Mouse (Mus musculus): Measurements from ENCODE around the gene Tmem40.

Gene Tmem40

DNA sequence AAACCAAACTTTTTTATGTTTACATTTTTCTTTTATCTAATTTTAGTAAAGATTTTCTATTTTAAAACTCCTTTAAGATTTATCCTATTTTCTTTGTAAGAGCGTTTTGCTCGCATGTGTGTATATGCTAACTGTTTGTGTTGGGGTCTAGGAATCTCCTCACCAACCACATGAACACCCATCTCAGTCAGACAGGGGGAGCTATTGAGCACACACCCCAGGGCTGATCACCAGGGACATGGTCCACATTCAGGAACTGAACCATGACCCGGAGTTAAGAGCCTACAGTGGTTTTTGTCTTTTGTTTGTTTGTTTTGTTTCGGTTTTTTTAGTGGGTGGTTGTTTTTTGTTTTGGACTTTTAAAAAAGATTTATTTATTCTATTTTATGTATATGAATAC lies 63.5 kb downstream of the Tmem40 start:
- DNase-seq: no peak

DNA sequence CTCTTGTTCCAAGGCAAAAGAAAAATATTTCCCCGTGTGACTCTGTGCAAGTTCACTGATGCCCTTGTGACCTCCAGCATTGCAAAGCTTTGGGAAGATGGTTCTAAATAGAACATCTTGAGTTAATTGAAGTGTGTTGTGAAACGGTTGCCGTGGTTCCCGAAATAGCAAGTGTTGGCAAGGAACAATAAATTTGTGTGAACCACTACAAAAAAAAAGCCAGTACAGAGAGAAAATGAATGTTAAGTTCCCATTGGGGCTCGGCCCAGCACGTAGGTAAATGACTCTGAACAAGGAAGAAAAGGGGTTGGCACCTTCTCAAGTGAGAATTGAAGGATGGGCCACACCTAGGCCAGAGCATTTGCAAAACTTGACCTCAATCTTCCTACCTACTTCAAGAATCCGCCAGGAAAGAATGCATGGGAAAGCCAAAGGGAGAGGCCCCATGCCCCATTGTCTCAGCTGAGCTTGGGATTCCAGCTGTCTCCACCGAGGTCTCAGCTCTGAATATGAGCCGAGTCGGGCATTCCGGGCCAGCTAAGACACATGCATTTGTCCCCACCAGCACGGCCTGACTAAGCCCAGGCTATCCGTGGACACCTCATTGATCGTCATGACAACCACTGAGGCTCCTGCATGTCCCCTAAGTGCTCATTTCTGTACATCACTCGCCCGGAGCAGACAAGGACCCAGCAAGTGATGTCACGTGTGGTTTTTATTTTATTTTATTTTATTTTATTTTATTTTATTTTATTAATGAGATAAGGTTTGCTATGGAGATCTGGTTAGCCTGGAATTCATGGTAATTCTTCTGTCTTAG lies 64.3 kb downstream of the Tmem40 start:
- DNase-seq: peak; percentile 67 to 77

- no peak for DNase-seq
Observed at GRCm38 (mm10) chr6:115696707-115697215, 65.4 kb downstream of the Tmem40 start.

- no peak for DNase-seq
Observed at GRCm38 (mm10) chr6:115695124-115695523, 67.1 kb downstream of the Tmem40 start.

DNA sequence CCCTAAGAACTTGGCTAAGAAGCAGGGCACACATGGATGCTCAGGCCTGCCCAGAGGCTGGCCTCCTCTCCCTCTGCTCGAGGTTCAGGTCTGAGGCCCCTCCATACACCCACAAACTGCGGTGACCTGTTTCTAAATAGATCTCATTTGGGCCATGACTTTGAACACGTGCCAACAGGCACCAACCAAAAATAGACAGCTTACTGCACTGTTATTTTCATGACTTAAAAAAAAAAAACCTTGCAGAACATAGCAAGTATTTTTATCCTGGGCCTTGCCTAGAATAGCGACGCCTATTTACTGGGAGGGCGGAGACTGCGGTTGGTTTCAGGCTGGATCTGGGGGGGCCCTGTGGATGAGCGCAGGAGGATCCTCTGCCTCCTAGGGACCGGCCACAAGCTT lies 67.8 kb downstream of the Tmem40 start:
- DNase-seq: peak in 1 of 2 experiments; percentile 17

GRCm38 (mm10) chr6:115692963-115693730 lies 69.1 kb downstream of the Tmem40 start:
- DNase-seq: peak; percentile 34 to 41

DNA sequence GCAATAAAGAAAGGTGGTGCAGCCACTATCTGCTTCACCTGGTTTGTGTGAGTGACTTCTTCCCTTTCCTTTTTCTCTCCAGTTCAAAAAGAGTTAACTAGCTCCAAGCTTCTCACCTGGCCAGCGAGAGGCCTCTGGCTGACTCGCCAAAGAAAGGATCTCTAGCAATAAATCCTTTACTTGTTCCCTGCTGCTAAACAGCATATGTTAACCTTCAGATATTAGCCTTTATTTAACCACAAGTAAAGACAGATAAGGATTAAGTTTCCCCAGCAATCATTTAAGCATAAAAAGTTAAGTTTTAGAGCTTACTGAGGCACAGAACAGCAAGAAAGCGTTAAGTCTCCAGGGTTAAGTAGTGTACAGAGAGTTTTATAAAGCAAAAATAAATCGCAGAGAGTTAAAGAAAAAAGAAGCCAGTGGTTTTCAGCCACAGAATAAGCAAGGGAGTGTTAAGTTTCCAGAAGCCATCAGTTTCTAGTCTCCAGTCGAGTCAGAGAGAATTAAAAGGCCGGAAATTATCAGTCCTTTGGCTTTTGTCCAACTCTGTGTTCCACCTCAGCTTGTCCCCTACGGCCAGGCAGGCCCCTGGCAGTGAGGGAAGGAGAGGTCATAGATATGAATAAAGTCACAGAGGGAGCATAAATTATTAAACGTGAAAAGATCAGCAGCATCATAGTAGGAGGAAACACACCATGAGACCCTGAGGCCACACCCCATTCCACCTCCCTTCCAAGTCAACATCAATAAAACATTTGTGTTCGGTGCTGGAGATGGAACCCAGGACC lies 69.9 kb downstream of the Tmem40 start:
- DNase-seq: no peak

DNA sequence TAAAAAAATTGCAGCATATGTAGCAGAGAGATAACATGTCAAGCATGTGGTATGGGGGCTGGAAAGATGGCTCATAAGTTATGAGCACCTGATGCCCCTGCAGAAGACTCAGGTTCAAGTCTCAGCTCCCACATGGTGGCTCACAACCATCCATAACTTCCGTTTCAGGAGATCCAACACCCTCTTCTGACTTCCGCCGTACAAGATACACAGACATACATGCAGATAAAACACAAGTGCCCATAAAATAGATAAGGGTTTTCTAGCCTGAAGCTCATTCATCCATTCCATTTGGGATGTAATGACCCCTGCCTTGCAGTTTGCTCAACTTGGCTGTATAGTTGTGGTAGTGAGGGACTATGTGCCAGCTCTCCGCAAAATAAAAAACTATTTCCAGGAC lies 72.1 kb downstream of the Tmem40 start:
- DNase-seq: no peak

GRCm38 (mm10) chr6:115688589-115688988 lies 73.6 kb downstream of the Tmem40 start:
- no peak for DNase-seq

- no peak for DNase-seq
Observed at GRCm38 (mm10) chr6:115687753-115688152, 74.5 kb downstream of the Tmem40 start.

GRCm38 (mm10) chr6:115684851-115685646 lies 77.2 kb downstream of the Tmem40 start:
- DNase-seq: no peak

DNA sequence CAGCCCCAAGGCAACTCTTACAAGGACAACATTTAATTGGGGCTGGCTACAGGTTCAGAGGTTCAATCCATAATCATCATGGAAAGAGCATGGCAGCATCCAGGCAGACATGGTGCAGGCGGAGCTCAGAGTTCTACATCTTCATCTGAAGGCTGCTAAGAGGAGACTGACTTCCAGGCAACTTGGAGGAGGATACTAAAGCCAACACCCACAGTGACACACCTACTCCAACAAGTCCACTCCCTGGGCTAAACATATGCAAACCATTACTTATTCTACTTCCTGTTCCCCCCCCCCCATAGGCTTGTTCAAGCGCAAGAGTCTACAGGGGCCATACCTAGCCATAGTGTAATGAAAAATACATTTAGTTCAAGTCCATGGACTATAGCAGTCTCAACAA lies 77.9 kb downstream of the Tmem40 start:
- no peak for DNase-seq

DNA sequence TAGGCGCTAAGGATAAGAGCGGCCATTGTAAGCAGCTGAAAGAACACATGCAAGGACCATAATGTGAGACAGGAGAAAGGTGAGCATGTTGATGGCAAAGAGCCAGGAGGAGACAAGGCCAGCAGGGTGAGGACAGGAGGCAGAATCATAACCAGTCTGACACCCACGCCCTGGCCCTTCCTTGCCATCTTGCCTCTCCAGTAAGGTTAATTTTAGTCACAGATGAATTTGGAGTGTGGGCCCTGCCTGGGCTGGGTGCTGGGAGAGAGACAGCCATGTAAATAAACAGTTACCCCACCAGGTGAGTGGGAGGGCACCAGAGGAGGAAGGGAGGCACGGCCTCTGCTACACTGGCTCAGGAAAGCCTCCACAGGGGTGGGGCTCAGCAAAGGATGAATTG lies 81.1 kb downstream of the Tmem40 start:
- DNase-seq: no peak

Measured in lung, adult 18-20 months (tissue).